Mouse (Mus musculus) hindbrain, embryonic 16.5 days (tissue): Measurements from ENCODE around the gene Olfr394. TPM values are rescaled to one million over a fixed set of nuclear protein-coding genes. Genes with fewer than 3 reads are reported as not detected.
"Not testable (repeated sequence)": the region's sequence is repeated elsewhere in the genome, so short reads cannot be mapped to it uniquely, and the experiment has no call there.

Experiments used
- ATAC-seq: fragments of 200-750 bp; cut with Nextera tagmentation; 2 replicates; pipeline ENCODE4 v1.8.0; 2017; ENCODE audit warnings: moderate TSS enrichment, moderate library complexity
- H3K27ac ChIP-seq: fragments of 300-500 bp; sonication (generic); 2 replicates; pipeline ENCODE4 v1.5.1; 2014; ENCODE audit warnings: low read depth, mild to moderate bottlenecking, control low read depth, low read length, moderate library complexity
- H3K27me3 ChIP-seq: fragments of 300-500 bp; sonication (generic); replicated peaks from 2 replicates; pipeline ENCODE4 v1.6.1; 2014; ENCODE audit warnings: low read length; ENCODE audit not compliant: control insufficient read depth, insufficient read depth
- H3K36me3 ChIP-seq: fragments of 300-500 bp; sonication (generic); 2 replicates; pipeline ENCODE4 v1.6.1; 2014; ENCODE audit warnings: mild to moderate bottlenecking, low read length, moderate library complexity, mixed read lengths; ENCODE audit not compliant: control insufficient read depth, insufficient read depth
- H3K4me1 ChIP-seq: fragments of 300-500 bp; sonication (generic); 2 replicates; pipeline ENCODE4 v1.6.1; 2014; ENCODE audit warnings: low read depth, low read length; ENCODE audit not compliant: control insufficient read depth, insufficient read depth
- H3K4me2 ChIP-seq: fragments of 300-500 bp; sonication (generic); 2 replicates; pipeline ENCODE4 v1.6.1; 2014; ENCODE audit warnings: mild to moderate bottlenecking, low read length, control low read depth, moderate library complexity
- H3K4me3 ChIP-seq: fragments of 300-500 bp; sonication (generic); 2 replicates; pipeline ENCODE4 v1.5.1; 2014; ENCODE audit warnings: mild to moderate bottlenecking, low read length, control low read depth, moderate library complexity
- H3K9ac ChIP-seq: fragments of 300-500 bp; sonication (generic); 2 replicates; pipeline ENCODE4 v1.6.1; 2014; ENCODE audit warnings: low read depth, mild to moderate bottlenecking, control low read depth, low read length, moderate library complexity
- H3K9me3 ChIP-seq: fragments of 300-500 bp; sonication (generic); 2 replicates; pipeline ENCODE4 v1.6.1; 2014; ENCODE audit warnings: mild to moderate bottlenecking, low read length, moderate library complexity; ENCODE audit not compliant: control insufficient read depth
- WGBS: fragments of 180-500 bp; shearing (Covaris S2); extraction: QIAGEN DNeasy Blood & Tissue Kit; methylation state at CpG from one replicate; pipeline ENCODE4 v1.1.7; 2014; 5-methylcytosine and 5-hydroxymethylcytosine counted together
- polyA plus RNA-seq: library from polyadenylated mRNA; unstranded; fragments of >200 nt; fragmentation: Nextera tagmentation; extraction: Ambion mirVana; gene quantifications from 2 replicates; pipeline ENCODE4 v1.2.1, GENCODE M21; 2015

Gene Olfr394
- polyA plus RNA-seq: not detected in 2 replicates

DNA sequence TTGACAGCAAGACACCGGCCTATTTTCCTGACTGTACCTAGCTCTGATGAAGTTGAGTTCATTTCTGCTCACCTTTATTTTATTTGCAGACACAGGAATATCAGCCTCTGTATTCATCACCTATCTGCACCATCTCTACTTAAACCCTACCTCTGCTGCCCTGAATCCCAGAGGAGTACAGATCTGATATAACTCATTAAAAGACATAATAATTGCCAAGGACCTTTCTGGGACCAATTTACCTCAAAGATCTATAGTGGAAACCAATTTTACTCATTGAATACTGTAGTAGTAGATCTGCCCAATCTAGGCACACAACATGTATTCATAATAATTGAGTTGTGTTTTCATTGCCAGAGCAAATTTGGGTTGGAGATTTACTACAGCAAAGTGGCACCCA, at the start of gene Olfr394:
Olfr394 (minus strand) TSS at position 101 of the 400 bp plus-strand sequence.
- no peaks in the 10 kb centered on the region for H3K27me3 ChIP-seq
- H3K27ac ChIP-seq: no peak within 1 kb of the TSS
- 89% methylated on average over 1 of the region's 1 CpGs for WGBS
- H3K4me2 ChIP-seq: no peak within 1 kb of the TSS
- H3K4me3 ChIP-seq: no peak within 1 kb of the TSS
- H3K4me1 ChIP-seq: no peaks in the 10 kb centered on the region
- 0 out of 2 replicates have a peak, but pooled peaks cover 8% of the 10 kb centered on the region for H3K9me3 ChIP-seq
- no peak for ATAC-seq
- no peaks in the 10 kb centered on the region for H3K36me3 ChIP-seq
- H3K9ac ChIP-seq: no peak within 1 kb of the TSS

DNA sequence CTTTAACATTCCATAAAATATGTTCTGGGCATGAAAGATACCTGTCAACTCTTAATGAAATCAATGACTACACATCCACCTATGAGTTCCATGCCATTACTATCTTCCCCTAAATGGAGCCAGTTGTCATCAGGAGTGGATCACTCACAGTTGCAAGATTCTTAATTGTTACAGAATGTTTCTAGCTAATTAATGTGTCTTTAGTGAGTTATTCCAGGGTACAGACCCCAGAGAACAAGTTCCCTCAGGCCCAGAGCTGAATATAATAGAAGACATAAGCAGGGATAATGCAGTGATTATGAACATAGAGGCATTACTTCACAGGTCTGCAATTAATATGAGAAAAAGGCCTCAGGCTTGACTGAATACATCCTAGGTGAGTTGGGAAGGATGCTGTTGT, 45.8 kb upstream of the Olfr394 start, which contains the start of gene Olfr23:
Olfr23 (plus strand) TSS at position 301 of the 400 bp plus-strand sequence.
- Histone ChIP-seq H3K4me2 (no peak within 1 kb of the TSS), H3K4me3 (no peak within 1 kb of the TSS), H3K4me1 (no peaks in the 10 kb centered on the region), H3K27me3 (no peaks in the 10 kb centered on the region), H3K9ac (no peak within 1 kb of the TSS), H3K36me3 (no peaks in the 10 kb centered on the region), H3K9me3 (no peaks in the 10 kb centered on the region; the same call in 1 of the 2 replicates), H3K27ac (no peak within 1 kb of the TSS)
- ATAC-seq: no peak

DNA sequence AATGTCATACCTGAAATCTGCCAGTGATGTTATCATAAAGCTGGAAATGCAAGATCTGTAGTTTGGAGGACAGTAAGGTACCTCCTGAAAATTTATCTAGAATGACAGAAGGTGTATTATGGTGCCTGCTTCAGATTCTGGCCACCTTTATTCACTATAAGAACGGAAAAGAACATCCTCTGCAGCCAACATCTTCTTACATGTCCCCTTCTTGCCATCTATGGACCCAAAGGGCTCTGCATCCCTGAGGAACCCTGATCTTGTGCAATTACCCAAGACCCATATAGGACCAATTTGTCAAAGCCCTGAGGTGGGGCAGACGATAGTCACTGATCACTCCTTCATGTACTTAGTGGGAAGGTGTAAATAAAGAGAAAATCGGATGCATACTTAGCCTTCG, 18.6 kb upstream of the Olfr394 start, which contains the start of gene Olfr395:
Olfr395 (minus strand) TSS at position 101 of the 400 bp plus-strand sequence.
- not testable (repeated sequence) for ATAC-seq

DNA sequence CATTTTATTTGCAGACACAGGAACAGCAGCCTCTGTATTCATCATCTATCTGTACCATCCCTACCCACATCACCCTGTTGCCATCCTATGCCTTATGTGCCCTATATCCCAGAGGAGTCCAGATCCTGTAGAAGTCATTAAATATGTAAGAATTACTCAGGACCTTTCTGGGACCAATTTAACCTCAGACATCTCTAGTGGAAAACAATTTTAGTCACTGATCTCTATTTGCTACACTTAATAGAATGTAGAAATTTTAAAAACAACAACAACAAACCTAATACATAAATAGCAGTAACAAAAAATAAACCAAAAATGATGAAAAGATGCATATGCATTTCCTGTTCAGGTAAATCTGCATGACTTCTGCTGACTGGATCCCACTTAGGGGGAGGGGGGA, 39.2 kb downstream of the Olfr394 start, which contains the start of gene Olfr393:
Olfr393 (minus strand) TSS at position 101 of the 400 bp plus-strand sequence.
- no peak within 1 kb of the TSS for H3K9ac ChIP-seq
- no peak within 1 kb of the TSS for H3K4me2 ChIP-seq
- no peaks in the 10 kb centered on the region for H3K27me3 ChIP-seq
- no peak for ATAC-seq
- no peaks in the 10 kb centered on the region for H3K36me3 ChIP-seq
- H3K4me3 ChIP-seq: no peak within 1 kb of the TSS
- 0 out of 2 replicates have a peak, but pooled peaks cover 3% of the 10 kb centered on the region for H3K9me3 ChIP-seq
- no peak within 1 kb of the TSS for H3K27ac ChIP-seq
- H3K4me1 ChIP-seq: no peaks in the 10 kb centered on the region

More for the DNA sequence above, 18.6 kb upstream of the Olfr394 start, which contains the start of gene Olfr395:
- H3K9ac ChIP-seq, H3K9me3 ChIP-seq, H3K36me3 ChIP-seq, H3K4me1 ChIP-seq, H3K27me3 ChIP-seq, H3K4me2 ChIP-seq, H3K4me3 ChIP-seq, H3K27ac ChIP-seq: not testable (repeated sequence)
- WGBS: 80% methylated on average over 4 of the region's 4 CpGs

Other genes starting within 250 kb of the Olfr394 start
- not detected in 2 replicates for gene Zfp735, start 202.0 kb downstream of the Olfr394 start, polyA plus RNA-seq
- gene Olfr389, start 110.1 kb downstream of the Olfr394 start, polyA plus RNA-seq: not detected in 2 replicates
- not detected in 2 replicates for gene Olfr390, start 107.8 kb downstream of the Olfr394 start, polyA plus RNA-seq
- gene Olfr391-ps, start 87.7 kb downstream of the Olfr394 start, polyA plus RNA-seq: not detected in 2 replicates
- gene Olfr392, start 73.7 kb downstream of the Olfr394 start, polyA plus RNA-seq: not detected in 2 replicates
- not detected in 2 replicates for gene Olfr393, start 39.3 kb downstream of the Olfr394 start, polyA plus RNA-seq
- gene Olfr395, start 18.5 kb upstream of the Olfr394 start, polyA plus RNA-seq: not detected in 2 replicates
- gene Olfr23, start 45.9 kb upstream of the Olfr394 start, polyA plus RNA-seq: not detected in 2 replicates
- not detected in 2 replicates for gene Olfr397, start 70.0 kb upstream of the Olfr394 start, polyA plus RNA-seq
- gene Olfr398, start 99.6 kb upstream of the Olfr394 start, polyA plus RNA-seq: not detected in 2 replicates
- gene Olfr139, start 165.8 kb upstream of the Olfr394 start, polyA plus RNA-seq: not detected in 2 replicates
- gene Olfr399, start 165.8 kb upstream of the Olfr394 start, polyA plus RNA-seq: not detected in 2 replicates
- gene Zfp616, start 179.2 kb upstream of the Olfr394 start, polyA plus RNA-seq: not detected in 2 replicates
- gene Olfr401, start 222.9 kb upstream of the Olfr394 start, polyA plus RNA-seq: not detected in 2 replicates